Mouse (Mus musculus) heart, postnatal 4 days (tissue): ENCODE measurements around the gene Prim2. TPM values are rescaled to one million over a fixed set of nuclear protein-coding genes. Genes with fewer than 3 reads are reported as not detected.

Experiments used
- DNase-seq: peaks from one replicate; pipeline ENCODE4 v3.0.0; 2021
- total RNA-seq, 2 experiments: library from RNA; stranded (reverse); gene quantifications; 2 replicates each; pipeline ENCODE4 v1.2.3; 2021

Gene Prim2
- total RNA-seq, 2 experiments from 2014 or later = 10.1 to 10.6 TPM

DNA sequence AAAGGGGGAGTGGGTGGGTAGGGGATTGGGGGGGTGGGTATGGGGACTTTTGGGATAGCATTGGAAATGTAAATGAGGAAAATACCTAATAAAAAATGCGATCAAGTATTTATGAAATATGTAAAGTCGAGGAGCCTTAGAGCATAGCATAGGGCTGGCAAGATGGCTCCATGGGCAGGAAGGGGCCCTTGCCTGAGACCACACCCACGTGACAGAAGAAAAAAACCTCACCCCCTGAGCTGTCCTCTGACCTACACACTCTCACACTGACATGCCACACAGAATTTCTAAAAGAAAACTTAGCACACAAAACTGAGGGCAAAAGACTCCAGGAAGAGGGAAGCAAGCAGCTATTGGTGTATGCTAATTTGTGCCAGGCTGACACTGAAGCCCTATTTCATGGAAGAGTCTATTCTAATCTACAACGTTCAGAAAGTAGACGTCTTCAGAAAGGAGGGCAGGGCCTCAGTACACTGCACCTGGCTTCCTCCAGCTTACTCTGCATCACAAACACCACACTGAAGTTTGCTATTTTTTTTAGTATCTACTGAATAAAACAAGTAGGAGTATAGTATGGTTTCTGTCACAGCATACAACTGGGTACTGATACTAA, 65.4 kb downstream of the Prim2 start:
- no peak for DNase-seq

DNA sequence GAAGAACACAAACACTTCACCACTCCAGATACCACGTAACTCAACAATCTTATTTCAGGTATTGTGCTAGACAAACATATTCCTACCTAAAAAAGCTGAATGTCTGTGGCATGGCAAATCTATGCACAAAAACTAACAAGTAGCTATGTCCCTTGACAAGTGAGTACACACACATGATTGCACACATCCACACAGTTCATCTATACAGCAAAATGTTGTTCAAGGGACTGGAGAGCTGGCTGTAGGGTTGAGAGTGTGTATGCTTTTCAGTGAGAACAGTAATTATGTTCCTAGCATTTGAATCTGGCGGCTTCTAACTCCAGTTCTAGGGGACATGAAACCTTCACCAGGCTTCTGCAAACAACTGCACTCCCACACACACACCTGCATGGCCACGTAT, 69.9 kb downstream of the Prim2 start:
- no peak for DNase-seq

DNA sequence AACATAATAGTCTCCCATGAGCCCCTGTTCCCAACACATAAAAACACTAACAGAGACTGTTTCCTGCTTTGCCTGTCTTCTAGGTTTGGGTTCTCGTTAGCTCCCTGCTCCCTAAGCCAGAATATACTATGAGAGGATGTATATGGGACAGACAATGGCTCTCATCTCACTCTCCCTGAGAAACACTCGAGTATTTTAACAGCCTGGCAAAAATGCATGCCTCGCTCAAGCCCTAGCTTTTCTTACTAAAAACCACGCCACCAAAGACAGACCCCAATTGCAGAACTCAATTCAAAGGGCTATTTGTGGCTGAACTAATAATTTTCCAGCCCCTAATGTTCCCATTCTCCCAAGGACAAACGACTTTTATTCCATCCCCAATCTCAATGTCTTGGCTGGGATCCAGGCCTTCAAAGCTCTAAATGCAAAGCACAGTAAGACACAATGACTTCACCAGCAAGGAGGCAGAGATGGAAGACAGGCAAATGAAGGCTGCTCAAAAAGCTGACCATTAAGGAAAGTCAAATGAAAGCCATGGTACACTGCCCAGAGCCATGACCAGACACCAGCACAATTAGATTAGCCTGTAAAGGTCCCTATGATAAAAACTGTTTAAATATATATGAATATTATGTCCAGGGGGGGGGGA, 70.5 kb downstream of the Prim2 start:
- no peak for DNase-seq

DNA sequence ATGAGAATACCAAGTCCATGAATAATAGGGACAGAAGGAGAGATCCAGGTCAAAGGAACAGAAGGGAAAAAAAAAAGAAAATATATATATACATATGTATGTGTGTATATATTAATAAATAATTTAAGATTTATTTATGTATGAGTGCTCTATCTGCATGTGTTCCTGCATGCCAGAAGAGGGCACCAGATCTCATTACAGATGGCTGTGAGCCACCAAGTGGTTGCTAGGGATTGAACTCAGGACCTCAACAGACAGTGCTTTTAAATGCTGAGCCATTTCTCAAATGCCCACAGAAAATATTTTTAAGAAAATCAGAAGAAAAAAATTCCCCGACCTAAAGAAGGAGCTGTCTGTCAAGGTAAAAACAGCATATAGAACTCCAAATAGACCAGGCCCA, 72.6 kb downstream of the Prim2 start:
- DNase-seq = no peak

DNA sequence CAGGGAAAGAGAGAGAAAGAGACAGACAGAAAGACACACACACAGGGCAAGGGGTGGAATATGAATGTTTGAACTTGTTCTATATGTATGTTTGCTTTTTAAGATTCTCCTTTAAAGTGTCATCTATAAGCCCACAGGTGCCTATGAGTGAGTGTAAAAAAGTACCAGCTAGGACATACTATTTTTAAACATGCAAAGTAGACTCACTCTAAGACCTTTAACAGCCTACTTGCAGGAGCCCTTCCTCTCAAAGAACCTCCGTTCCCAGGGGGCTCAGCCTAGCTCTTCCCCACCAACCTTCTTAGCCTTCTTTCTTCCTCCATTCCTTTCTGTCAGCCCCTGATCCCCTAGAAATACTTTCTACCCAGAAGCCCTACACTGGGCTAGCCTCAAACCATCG, 73.7 kb downstream of the Prim2 start:
- no peak for DNase-seq

DNA sequence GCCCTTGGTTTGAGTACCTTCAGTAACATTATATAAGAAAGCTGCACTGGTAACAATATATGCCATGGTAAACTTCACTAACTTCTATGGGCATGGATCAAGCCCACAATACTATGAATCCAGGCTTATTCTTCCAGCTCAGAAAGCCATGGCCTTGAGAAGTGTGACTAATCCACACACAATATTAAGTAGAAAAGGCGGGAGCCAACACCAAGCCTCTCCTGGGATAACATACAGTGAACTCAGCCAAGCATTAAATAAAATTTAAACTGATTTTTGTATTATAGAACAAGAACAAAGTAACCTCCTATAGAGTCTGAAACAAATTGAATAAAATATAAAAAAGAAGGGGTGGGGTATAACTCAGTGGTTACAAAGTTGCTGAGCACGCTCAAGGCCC, 74.6 kb downstream of the Prim2 start:
- DNase-seq = no peak

DNA sequence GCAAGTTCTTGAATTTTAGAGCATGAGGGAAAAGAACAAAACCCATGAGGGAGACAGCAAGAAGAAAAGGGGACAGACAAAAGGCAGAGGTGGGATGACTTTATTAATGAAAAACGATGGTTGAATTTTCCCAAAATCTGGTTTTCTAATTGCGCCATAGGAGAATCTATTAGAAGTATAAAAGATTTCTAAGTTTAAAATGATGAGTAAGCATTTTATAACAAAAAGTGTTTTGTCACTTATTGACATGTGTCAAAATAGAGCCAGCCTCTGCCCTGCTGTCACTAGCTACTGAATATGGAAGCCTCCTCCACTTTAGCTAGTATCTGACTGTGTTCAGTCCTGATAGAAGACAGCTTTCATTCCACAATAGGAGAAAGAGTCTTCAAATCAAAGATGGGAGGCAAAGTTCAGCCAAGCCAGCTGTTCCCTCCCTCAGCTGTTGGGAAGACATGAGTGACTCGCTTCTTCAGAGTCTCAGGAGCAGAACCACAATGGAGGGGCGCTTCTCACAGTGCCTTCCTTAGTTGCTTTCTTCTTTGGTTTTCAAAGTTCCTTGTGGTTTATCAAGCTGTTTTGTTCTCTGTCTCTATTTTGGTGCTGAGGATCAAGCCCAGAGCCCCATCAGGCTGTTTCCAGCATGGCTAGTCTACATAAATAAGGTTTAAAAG, 75.7 kb downstream of the Prim2 start:
- no peak for DNase-seq

DNA sequence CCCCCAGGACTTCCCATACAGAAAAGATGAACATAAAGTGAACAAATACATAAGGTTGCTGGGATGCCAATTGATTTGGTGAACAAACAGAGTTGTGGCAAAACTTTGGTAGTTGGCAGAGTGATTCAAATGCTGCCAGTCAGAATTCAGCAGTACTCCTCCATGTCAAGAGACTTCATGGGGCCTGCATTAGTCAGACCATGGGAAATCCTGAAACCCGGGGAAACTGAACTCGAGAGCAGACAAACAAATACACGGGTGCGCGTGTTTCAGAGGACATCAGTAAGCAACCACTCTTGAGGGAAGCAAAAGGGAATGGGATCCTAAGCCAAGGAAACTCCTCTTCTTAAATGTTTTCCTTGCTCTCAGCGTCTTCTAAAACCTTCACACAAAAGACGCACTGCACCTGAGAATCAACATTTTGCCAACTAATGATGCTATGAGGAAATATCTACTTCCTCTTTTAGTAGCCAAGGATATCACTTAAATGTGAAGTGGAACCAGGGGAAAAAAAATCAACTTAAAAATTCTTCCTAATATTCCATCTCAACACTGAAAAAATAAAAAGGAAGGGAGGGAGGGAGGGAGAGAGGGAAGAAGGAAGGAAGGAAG, 77.5 kb downstream of the Prim2 start:
- DNase-seq = no peak

DNA sequence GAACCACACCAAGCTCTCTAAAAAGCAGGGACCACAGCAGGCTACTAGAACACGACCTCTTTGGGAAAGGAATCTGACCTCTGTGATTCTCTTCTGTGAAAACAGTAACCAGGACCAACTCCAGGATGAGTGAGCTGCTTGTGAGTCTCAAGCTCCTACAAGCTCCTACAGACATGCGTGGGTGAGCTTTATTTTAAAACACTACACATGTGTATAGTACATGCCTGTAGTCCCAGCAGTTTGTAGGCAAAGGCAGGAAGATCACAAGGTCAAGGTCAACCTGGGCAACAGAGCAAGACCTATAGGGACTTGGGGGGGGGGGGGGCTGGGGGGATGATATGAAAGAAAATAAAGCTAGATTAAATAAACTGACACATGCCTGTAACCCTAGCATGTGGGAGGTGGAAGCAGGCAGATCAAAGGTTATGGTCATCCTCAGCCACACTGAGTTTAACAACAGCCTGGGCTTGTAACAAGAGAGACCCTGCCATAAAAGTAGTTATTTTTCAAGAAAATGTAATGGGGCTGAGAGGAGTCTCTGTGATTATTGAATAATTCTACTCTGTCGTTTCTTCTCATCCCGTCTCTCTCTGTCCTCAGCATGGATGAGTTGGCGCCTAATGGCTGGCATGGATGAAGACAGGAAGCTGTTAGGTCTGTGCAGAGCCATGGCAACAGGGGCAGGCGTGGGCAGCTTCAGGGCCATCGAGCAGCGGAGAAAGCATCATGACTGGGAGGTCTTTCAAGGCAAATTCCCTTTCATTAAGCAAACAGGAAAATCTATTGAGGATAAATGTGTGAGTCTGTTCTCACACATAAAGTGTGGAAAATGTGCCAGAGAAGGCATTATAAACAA, 78.8 kb downstream of the Prim2 start:
- no peak for DNase-seq

DNA sequence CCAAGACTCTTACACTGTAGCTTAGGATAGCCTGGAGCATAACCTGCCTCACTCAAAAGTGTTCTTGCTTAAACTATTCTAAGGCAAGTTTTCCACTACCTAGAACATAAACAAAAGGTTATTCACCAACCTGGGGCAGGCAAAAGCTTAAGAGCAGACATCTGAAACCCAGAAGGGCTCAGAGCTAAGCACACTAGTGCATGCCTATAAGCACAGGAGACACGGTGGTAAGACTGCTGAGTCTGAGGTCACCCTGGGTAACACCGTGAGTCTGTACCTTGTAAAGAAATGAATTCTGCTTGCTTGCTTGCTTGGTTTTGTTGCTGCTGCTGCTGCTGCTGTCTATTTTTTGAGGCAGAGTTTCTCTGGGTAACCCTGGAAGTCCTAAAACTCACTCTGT, 80.1 kb downstream of the Prim2 start:
- DNase-seq = no peak

DNA sequence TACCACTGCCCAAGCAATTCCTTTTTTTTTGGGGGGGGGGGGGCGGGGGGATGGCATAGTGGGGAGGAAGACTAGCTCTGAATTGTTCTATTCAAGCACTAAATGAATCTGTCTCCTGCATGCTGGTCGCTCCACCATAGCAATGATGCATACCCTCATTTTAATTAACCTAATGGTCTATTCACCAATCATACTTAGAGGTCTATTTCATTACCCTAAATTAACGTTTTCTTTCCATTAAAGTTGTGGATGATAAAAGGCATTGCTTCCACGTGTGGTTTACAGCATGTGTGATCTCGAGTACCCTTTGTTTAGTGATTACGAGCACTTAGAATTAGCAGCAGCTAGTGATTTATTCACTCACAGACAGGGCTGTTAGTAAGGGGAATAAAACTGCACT, 81.0 kb downstream of the Prim2 start:
- DNase-seq = no peak

DNA sequence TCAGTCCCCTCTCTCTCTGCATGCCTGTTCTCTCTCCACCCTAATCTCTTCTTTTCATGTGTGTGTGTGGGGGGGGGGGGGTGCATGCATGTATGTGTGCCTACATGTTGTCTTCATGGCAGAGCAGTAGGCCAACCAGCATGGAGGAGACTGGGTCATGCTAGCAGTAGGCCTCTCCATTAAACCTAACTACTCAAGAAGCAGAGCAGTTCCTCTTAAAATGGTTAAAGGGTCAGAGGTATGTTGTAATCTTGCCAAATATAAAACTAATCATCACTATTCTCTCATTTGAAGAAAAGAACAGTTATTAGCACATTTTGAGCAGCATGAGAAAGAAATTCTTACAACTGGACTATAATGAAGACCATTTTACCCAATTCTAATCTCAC, 85.0 kb downstream of the Prim2 start:
- DNase-seq = no peak

DNA sequence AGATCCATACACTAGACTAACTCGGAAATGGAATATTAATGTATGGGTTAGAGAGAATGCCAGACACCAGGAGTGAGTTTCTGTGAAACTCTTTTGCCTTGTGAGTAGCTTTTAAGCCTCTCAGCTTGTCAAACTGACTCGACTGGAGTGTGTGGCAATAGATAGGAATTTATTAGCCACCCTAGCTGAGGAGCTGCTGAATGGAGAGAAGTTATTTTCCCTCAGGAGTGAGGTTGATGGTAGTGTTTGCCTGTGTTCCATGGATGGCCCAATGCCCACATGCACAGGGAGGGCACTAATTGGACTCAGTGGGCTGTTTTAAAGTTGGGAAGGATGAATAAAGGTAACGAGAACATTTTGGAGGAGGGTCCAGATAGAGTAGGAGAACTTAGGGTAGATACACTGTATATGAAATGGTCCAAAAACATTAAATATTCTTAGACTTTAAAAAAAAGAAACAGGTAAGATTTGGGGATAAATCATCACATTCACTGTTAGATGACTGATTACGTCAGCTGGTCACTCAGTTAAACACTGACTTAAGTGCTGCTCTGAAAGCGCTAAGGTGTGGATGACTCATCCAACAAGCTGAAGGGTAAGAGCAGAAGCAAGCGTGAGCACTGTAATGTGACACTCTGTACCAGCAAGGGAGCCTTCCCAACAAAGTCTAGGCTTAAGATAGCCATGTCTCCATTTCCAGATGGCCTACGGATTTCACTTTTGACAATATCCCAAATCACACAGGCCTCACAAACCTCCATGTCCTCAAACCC, 85.6 kb downstream of the Prim2 start:
- DNase-seq = no peak

DNA sequence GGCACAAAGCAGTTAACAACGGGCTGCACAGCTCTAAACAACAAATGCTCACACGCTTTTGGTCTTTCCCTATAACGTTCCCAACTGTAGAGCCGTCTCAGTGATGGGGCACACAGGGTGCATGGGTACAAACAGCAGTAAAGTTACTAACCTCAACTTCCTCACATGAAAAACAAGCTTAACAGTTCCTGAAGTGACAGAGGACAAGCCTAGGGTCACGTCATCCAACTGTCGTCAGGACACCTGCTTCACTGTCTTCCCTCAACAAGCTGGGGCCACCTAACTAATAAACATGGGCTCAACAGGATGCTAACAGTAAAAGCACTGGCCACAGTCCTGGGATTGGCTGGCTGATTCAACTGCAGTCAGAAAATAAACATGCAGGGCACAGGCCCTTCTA, 91.0 kb downstream of the Prim2 start:
- DNase-seq = no peak

DNA sequence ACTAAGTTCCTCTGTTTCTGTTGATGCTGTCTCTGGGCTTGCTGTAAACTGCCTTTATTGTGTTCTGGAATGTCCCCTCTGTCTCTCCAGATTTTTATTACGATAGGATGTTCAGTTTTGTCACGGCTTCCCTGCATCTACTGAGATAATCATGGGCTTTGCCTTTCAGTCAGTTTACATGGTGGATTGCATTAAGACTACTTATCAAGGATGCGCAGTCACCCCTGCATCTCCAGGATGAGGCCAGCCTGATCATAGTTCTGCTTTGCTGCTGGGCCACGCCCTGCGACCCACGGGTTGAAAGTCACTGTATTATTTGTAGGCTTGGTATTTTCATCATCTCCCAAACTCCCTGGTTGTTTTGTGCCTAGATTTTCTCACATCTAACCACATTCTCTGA, 95.1 kb downstream of the Prim2 start:
- DNase-seq = no peak

DNA sequence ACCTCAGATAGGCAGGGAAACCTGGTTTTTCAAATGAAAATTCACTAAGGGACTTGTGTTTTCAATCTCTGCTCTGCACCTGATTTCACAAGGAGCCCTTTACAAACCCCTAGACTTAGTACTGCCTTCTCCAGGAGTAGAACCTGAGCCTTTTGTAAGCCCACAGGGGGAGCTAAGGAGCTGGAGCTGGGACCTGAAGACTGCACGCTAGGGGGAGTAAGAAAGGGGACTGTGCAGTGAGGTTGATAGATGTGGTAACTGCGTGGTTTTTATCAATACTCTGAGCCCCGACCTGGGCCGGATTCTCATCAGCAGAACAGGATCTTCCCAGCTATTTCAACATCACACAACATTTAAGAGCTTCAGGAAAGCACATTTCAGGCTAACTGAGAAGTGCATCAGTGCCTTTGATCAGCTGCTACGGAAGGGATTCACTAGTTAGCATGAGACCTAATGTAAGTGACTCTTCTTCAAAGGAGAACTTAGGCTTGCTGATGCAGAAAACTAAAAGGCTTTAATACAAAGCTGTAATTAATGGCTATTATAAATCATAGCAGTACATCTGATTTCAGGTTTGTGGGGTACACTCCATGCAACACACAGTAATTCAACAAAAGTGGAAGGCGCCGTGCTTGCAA, 103.7 kb downstream of the Prim2 start:
- no peak for DNase-seq

DNA sequence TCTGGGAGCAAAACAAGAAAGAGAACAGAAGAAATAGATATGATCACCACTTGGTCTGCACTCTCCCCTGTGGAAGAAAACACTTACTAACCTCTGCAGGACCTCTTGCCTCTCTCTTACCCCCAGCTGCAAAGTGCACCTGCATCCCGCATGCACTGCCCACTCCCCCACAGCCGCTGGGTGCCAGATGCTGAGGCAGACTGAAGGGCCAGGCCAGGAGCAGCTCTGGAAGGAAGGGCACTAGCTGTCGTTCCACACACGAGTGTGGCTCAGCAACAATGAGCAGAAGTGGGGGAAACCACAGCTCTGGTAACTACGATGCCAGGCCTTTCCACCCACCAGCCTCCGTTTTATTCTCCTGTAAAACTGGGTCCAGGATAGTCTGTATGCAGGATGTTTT, 105.6 kb downstream of the Prim2 start:
- DNase-seq = no peak

DNA sequence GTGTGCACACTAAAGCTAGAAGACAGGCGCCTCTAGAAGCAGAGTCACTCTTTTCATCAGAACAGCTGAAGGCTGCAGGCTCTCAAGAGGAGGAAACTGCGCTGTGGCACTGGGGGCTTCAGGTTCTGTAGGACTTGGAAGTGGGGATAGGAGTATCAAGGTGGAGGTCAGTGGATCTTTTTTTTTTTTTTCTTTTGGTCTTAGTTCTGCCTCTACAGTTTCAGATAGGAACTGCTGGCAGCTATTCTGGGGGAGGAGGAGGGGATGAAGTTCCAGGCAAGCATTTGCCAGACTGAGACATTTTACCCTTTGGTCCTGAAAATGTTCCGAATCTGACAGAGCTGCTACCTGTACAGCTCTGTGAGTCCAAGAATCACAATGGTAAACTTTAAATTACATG, 106.0 kb downstream of the Prim2 start:
- no peak for DNase-seq

DNA sequence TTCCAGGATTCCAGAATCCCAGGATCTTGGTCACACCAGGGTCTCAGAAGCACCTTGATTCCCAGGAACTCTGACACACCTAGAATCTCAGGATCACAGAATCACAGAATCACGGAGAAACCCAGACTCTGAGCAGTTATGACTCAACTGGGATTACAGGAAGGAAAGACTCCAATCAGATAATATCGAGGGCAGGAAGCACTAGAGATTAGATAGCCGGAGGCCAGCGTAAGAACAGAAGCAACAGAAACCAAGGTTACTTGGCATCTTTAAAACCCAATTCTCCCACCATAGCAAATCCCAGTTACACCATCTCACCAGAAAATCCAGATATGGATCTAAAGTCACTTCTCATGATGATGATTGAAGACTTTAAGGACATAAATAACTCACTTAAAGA, 113.0 kb downstream of the Prim2 start:
- DNase-seq = no peak

DNA sequence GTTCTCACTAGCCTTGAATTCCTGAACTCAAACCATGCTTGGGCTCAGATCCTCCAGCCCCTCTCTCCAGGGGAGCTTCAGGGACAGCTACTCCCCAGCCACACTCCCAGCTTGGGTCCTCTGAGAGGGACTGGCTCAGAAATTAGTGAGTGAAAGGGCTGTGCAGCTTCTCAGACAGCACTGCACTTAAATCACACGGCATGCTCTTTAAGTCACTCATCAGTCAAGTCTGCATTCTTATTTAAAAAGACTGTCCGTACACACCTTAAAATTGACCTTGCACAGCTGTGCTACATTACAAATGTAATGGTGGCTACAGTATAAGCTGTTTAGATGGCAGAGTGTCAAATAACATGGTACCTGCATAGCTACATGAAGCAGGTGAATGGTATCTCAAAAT, 114.0 kb downstream of the Prim2 start:
- DNase-seq = no peak

DNA sequence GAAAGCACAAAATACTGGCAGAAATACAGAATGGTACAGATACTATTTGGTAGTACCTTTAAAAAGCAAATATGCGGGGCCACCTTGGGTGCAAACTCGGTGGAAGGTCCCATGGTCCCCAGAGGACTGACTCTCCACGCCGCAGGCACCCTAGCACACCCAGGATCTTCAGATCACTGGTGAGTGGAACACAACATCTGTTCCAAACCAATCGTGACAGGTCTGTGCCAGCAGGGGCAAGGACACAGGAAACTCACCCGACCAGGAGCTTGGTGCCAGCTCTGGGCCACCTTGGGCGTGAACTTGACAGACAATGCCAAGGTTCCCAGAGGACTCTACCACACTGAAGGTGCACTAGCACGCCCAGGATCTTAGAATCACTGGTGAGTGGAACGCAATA, 118.2 kb downstream of the Prim2 start:
- no peak for DNase-seq

DNA sequence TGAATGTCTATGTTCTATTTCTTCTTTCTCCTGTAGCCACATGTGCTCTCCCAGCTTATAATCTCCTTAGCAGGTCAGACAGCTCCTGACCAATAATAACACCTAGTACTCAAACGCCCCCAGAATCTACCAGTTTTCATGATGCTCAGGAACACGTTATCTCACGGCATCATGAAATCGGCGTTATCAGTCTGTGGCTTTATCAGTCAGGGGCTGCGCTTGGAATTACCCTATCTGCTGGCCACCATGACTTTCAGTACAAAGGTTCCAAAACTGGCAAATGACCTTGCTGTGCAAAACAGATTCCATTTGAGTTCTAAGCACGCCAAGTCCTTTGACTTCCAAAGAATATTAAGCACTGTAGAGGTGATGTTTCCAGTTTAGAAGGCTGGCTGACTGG, 127.9 kb downstream of the Prim2 start:
- DNase-seq = no peak
